Mouse (Mus musculus): ENCODE data around the gene Tdp2. TPM values are rescaled to one million over a fixed set of nuclear protein-coding genes. Genes with fewer than 3 reads are reported as not detected.

The Tdp2 gene
- 83.7 TPM for polyA plus RNA-seq (2014; fragmentation: Illumina TruSeq; extraction: RNeasy Lipid Tissue Mini Kit (QIAGEN cat#74804); ENCODE audit: low read depth, low replicate concordance)

DNA sequence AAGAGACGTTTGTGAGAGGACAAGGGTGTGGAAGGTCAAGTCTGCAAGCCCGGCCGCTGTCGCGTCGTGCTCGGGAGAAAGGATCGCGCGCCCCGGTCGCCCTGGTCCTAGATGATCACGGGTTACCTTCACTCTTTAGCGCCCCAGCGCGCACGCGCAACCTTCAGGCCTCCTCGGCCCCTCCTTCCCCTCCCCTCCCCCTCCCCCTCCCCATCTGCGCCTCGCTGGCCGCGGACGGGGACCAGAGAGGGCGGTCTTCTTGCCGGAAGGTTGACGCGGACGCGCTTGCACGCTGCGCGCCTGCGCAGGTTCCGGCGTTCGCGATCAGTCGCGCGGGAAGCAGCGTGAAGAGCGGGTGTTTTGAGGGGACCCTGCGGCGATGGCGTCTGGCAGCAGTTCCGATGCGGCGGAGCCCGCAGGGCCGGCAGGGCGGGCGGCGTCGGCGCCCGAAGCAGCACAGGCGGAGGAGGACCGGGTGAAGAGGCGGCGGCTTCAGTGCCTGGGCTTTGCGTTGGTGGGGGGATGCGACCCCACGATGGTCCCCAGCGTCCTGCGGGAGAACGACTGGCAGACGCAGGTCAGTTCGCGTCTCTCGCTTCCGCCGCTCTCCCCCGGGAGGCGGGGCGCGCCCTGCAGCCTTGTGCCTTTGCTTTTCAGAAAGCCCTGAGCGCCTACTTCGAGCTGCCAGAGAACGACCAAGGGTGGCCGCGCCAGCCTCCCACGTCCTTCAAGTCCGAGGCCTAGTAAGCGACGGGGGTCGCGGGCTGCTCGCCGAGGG, at the start of gene Tdp2, which contains the start of gene Acot13:
TSS of gene Tdp2 (plus strand) at position 327 of the 778 bp plus-strand sequence.
TSS of gene Acot13 (minus strand) at position 188 of the 778 bp plus-strand sequence.

DNA sequence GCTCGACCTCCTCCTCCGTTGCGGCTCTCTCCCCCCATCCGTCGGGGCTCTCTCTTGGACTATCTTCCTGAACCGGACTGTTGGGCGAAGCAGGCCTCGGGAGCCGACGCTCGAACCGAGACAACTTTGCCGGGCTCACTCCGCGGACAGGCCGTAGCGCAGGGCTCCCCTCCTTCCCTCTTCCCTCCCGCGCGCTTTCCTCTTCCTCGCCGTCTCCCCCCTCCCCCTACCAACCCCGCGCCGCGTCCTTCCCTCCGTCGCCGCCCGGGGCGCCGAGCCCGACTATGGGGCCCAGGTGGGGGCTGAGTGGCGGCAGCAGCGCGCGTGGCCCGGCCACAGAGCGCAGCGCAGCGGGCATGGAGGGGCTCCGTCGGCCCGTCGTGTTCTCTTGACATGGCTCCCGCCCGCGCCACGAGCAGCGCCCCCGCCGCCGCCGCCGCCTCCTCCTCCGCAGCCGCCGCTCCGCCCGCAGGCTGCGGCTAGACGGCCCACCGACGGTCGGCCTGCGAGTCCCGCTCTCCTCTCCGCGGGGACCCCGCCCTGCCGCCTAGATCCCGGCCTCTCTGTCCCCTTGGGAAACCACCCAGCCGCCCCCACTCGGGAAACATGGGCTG, 30.1 kb upstream of the Tdp2 start, which contains the start of gene BC005537:
TSS of gene BC005537 (plus strand) at position 350 of the 614 bp plus-strand sequence.

DNA sequence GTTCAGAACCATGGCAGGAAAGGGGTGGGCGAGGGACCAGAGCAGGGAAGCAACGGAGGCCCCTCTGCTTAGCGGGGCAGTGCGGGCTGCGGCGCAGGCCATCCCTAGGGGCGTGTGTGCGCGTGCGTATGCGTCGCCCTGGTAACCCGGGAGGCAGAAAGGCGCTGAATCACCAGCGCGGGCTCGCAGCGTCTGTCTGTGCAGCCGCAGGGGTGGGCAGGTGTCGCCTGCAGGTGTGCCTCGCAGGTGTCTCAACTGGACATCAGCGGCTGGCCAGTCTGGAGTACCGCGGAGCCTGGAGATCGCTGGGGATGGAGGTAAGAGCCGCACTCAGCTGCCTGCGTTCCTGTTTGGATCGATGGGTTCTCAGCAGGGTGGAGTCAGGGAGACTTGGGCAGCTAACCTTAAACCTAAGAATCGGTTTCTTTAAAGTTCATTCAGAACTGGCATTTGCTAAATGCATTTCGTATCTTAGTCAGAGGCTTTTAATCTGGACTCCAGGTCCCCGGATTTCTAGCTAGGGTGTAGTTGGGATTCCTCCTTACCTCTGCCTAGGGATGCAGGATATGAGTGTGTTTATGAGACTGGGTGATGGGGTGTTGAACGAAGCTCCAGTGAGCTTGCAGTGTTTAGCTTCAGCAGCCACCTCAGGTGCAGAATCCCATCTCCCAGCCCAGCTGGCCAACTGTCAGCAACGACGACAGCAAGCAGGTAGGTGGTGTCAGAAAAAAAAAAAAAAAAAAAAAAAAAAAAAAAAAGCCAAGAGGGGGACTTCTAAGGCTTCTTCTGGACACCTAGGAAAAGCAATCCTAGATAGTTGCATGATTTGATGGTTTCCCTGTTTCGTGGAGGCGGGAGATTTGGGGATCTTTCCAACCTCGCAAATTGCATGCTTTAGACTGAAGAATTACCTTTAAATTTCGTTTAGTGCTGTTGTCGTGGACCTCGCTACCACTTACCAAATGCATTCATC, 13.8 kb downstream of the Tdp2 start, which contains the start of gene D130043K22Rik:
TSS of gene D130043K22Rik (plus strand) at position 153 of the 973 bp plus-strand sequence.

Other genes with a start within 250 kb of the Tdp2 start
- 0.69 TPM for gene Ripor2, start 249.5 kb upstream of the Tdp2 start, polyA plus RNA-seq (2014; fragmentation: Illumina TruSeq; extraction: RNeasy Lipid Tissue Mini Kit (QIAGEN cat#74804); ENCODE audit: low read depth, low replicate concordance)
- 205 TPM for gene Armh2, start 90.4 kb upstream of the Tdp2 start, polyA plus RNA-seq (2014; fragmentation: Illumina TruSeq; extraction: RNeasy Lipid Tissue Mini Kit (QIAGEN cat#74804); ENCODE audit: low read depth, low replicate concordance)
- gene Gmnn, start 69.8 kb upstream of the Tdp2 start, polyA plus RNA-seq (2014; fragmentation: Illumina TruSeq; extraction: RNeasy Lipid Tissue Mini Kit (QIAGEN cat#74804); ENCODE audit: low read depth, low replicate concordance) = 76.6 TPM
- 199 TPM for gene BC005537, start 30.0 kb upstream of the Tdp2 start, polyA plus RNA-seq (2014; fragmentation: Illumina TruSeq; extraction: RNeasy Lipid Tissue Mini Kit (QIAGEN cat#74804); ENCODE audit: low read depth, low replicate concordance)
- gene Acot13, start 139 bp upstream of the Tdp2 start, polyA plus RNA-seq (2014; fragmentation: Illumina TruSeq; extraction: RNeasy Lipid Tissue Mini Kit (QIAGEN cat#74804); ENCODE audit: low read depth, low replicate concordance) = 13.1 TPM
- 0.97 TPM for gene D130043K22Rik, start 13.5 kb downstream of the Tdp2 start, polyA plus RNA-seq (2014; fragmentation: Illumina TruSeq; extraction: RNeasy Lipid Tissue Mini Kit (QIAGEN cat#74804); ENCODE audit: low read depth, low replicate concordance)
- 2.0 TPM for gene Aldh5a1, start 106.0 kb downstream of the Tdp2 start, polyA plus RNA-seq (2014; fragmentation: Illumina TruSeq; extraction: RNeasy Lipid Tissue Mini Kit (QIAGEN cat#74804); ENCODE audit: low read depth, low replicate concordance)
- 1.2 TPM for gene Gpld1, start 111.5 kb downstream of the Tdp2 start, polyA plus RNA-seq (2014; fragmentation: Illumina TruSeq; extraction: RNeasy Lipid Tissue Mini Kit (QIAGEN cat#74804); ENCODE audit: low read depth, low replicate concordance)
- 55.0 TPM for gene Mrs2, start 188.7 kb downstream of the Tdp2 start, polyA plus RNA-seq (2014; fragmentation: Illumina TruSeq; extraction: RNeasy Lipid Tissue Mini Kit (QIAGEN cat#74804); ENCODE audit: low read depth, low replicate concordance)
- 25.2 TPM for gene Dcdc2a, start 224.3 kb downstream of the Tdp2 start, polyA plus RNA-seq (2014; fragmentation: Illumina TruSeq; extraction: RNeasy Lipid Tissue Mini Kit (QIAGEN cat#74804); ENCODE audit: low read depth, low replicate concordance)